Mouse (Mus musculus) embryonic fibroblast, embryonic 13.5 days (primary cell): ENCODE data around the gene Hdac5.

Experiments used
- CTCF ChIP-seq: IDR thresholded peaks from 2 replicates; pipeline ENCODE4 v1.5.1; 2011; ENCODE audit warnings: mild to moderate bottlenecking, control low read depth, low read length, moderate library complexity, borderline replicate concordance; ENCODE audit not compliant: insufficient read depth
- POLR2A ChIP-seq: IDR thresholded peaks from 2 replicates; pipeline ENCODE4 v1.6.1; 2011; ENCODE audit warnings: low read depth, mild to moderate bottlenecking, control low read depth, low read length, moderate library complexity

DNA sequence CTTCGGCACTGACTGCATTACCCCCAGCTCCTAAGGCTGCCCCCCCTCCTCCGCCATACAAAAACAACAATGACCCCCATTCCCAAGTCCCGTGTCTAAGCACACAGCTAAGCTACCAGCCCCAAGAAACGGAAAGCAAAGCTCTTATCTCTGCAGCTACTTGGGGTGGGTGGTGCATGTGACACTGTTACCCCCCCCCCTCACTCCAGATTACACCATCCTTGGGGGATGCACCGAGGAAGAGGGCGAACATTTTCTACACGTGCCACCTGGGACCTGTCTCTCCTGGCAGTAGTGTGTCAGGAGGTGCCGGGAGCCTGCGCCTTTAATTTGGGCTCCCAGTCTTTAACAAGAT lies 1.8 kb downstream of the Hdac5 start:
- TF ChIP-seq CTCF (no peak), POLR2A (no peak)
